Comparison of ENCODE assay signal across 8 mouse cellular contexts in genomic region chr1:157410937-157411336, GRCm38 (mm10). TPM values are rescaled to one million over a fixed set of nuclear protein-coding genes. Genes with fewer than 3 reads are reported as not detected.
DNase-seq lines count a peak whose midpoint lies in the region; ATAC-seq and TF ChIP-seq lines count a peak whose summit lies in the region.

No protein-coding gene starts in this region.

- H3K9me3 ChIP-seq in heart, postnatal 0 days (replicated peaks; ENCODE audit: control insufficient read depth, low read length) = no peaks in the 10 kb centered on the region
- no peaks in the 10 kb centered on the region for H3K9me3 ChIP-seq in ES-E14 (ENCODE audit: control insufficient read depth, insufficient read depth, low read depth, low read length)
- H3K9me3 ChIP-seq in midbrain, embryonic 12.5 days = no peaks in the 10 kb centered on the region

- TF ChIP-seq EP300 in heart, postnatal 0 days (IDR thresholded peaks at IDR 0.05; ENCODE audit: low read depth) = no peak

- peak overlapping the region; percentile 93 for H3K9ac ChIP-seq in heart, postnatal 0 days (replicated peaks; ENCODE audit: low read depth, low read length)
- peak overlapping the region; percentile 26 for H3K9ac ChIP-seq in ES-E14 (ENCODE audit: insufficient read depth, low read depth, low read length, poor library complexity, severe bottlenecking)
- peak overlapping the region; percentile 87 for H3K9ac ChIP-seq in midbrain, embryonic 12.5 days (replicated peaks)

- H3K36me3 ChIP-seq in heart, postnatal 0 days (replicated peaks; ENCODE audit: control insufficient read depth, insufficient read depth, low read length) = no peaks in the 10 kb centered on the region
- H3K36me3 ChIP-seq in ES-E14 (ENCODE audit: control insufficient read depth, insufficient read depth, low read length, poor library complexity, severe bottlenecking) = no peaks in the 10 kb centered on the region
- no peaks in the 10 kb centered on the region for H3K36me3 ChIP-seq in midbrain, embryonic 12.5 days

- peak overlapping the region; percentile 96 for H3K27ac ChIP-seq in heart, postnatal 0 days (ENCODE audit: low read depth)
- no peak overlapping the region for H3K27ac ChIP-seq in ES-E14 (ENCODE audit: insufficient read depth, low read depth, low read length, poor library complexity, severe bottlenecking)
- no peak overlapping the region for H3K27ac ChIP-seq in midbrain, embryonic 12.5 days (replicated peaks)

- peak overlapping the region; percentile 74 for H3K4me2 ChIP-seq in heart, postnatal 0 days (ENCODE audit: low read depth, low read length)
- H3K4me2 ChIP-seq in midbrain, embryonic 12.5 days (replicated peaks) = peak overlapping the region; percentile 70

- no peak for DNase-seq in heart, postnatal 0 days (ENCODE audit: low spot score)
- DNase-seq in heart, adult 9 months (ENCODE audit: low spot score in 2 of 2) = no peak
- DNase-seq in ES-E14 (ENCODE audit: low read depth, low spot score) = no peak
- DNase-seq in layer of hippocampus, adult 9-11 months = no peak
- no peak for DNase-seq in cerebellum, postnatal 14 days
- DNase-seq in right cerebral cortex, postnatal 36 days (ENCODE audit: low spot score in 2 of 2) = no peak

- WGBS in heart, postnatal 0 days = 3% methylated on average over 8 of the region's 8 CpGs
- WGBS in midbrain, embryonic 12.5 days = 10% methylated on average over 8 of the region's 8 CpGs

- H3K4me3 ChIP-seq in heart, postnatal 0 days (ENCODE audit: low read depth, low read length) = peak overlapping the region; percentile 98
- peak overlapping the region; percentile 88 to 90; a peak in 3 of 4 replicates for H3K4me3 ChIP-seq in ES-E14 (ENCODE audit: insufficient read depth in 1 of 2, low read depth in 1 of 2, low read length in 2 of 2, poor library complexity in 1 of 2, severe bottlenecking in 1 of 2)
- peak overlapping the region; percentile 98 for H3K4me3 ChIP-seq in midbrain, embryonic 12.5 days

- ATAC-seq in heart, postnatal 0 days (ENCODE audit: insufficient read depth, low read depth) = no peak
- ATAC-seq in granulocyte monocyte progenitor cell, adult 5-6 weeks (replicated peaks; ENCODE audit: poor library complexity, severe bottlenecking) = 0 out of 2 replicates have a peak, but pooled peaks have one; percentile 6
- ATAC-seq in midbrain, embryonic 12.5 days (ENCODE audit: low FRiP score, low read depth) = no peak

- in situ Hi-C loops in ES-E14 (cut with MboI; ENCODE audit: low sequenced_read_pairs in 2 of 2, unreplicated experiment in 2 of 2) = no loop called here

- H3K4me1 ChIP-seq in heart, postnatal 0 days (ENCODE audit: control insufficient read depth, insufficient read depth) = peaks cover 30% of the 10 kb centered on the region
- H3K4me1 ChIP-seq in ES-E14 (ENCODE audit: control insufficient read depth in 2 of 2, insufficient read depth in 2 of 2, low read length in 2 of 2, poor library complexity in 1 of 2) = 0 out of 4 replicates have a peak, but pooled peaks cover 0 to 1% of the 10 kb centered on the region in 2 experiments
- peaks cover 19% of the 10 kb centered on the region for H3K4me1 ChIP-seq in midbrain, embryonic 12.5 days

- no peaks in the 10 kb centered on the region for H3K27me3 ChIP-seq in heart, postnatal 0 days (ENCODE audit: control insufficient read depth, insufficient read depth, low read length)
- no peaks in the 10 kb centered on the region for H3K27me3 ChIP-seq in midbrain, embryonic 12.5 days

- TF ChIP-seq CTCF in heart, postnatal 0 days (IDR thresholded peaks at IDR 0.05; ENCODE audit: low read depth) = no peak

TF ChIP-seq in ES-E14, 5 proteins besides CTCF, POLR2A, EP300 and RAD21:
- TF ChIP-seq HCFC1 (IDR thresholded peaks at IDR 0.05; ENCODE audit: borderline replicate concordance, insufficient read depth, low read length) = no peak
- no peak for TF ChIP-seq ZC3H11A (IDR thresholded peaks at IDR 0.05; ENCODE audit: borderline replicate concordance, low read depth, low read length)
- TF ChIP-seq CHD2 (IDR thresholded peaks at IDR 0.05; ENCODE audit: low read depth, low read length) = no peak
- no peak for TF ChIP-seq MAFK (IDR thresholded peaks at IDR 0.05; ENCODE audit: insufficient read depth, low read depth, low read length)
- TF ChIP-seq ZNF384 (IDR thresholded peaks at IDR 0.05; ENCODE audit: low read depth, low read length) = no peak
TF ChIP-seq in ES-E14: peak in this region for 0.

RNA-seq across cellular contexts. Expression of gene Rasal2, which starts 1.5 kb away (rescaled TPM):
- 28.9 and 35.9 TPM in 2 replicates for total RNA-seq in heart, postnatal 0 days (2014; rRNA removed; ENCODE audit: low replicate concordance)
- 18.5 and 20.2 TPM in 2 replicates for polyA plus RNA-seq in heart, postnatal 0 days (2015; fragmentation: Nextera tagmentation; extraction: Ambion mirVana)
- total RNA-seq in ES-E14 (2012; rRNA removed) = 8.1 and 11.9 TPM in 2 replicates
- total RNA-seq in granulocyte monocyte progenitor cell, adult 5-6 weeks (2014; fragmentation: Nextera tagmentation) = 1.3 and 2.0 TPM in 2 replicates
- total RNA-seq in granulocyte monocyte progenitor cell, adult 5-6 weeks (2017) = 2.2 and 2.3 TPM in 2 replicates
- 36.4 and 43.7 TPM in 2 replicates for polyA plus RNA-seq in midbrain, embryonic 12.5 days (2016; fragmentation: Nextera tagmentation; extraction: Ambion mirVana)

RNA-seq across cellular contexts. Expression of gene Cryzl2, which starts 47.4 kb away (rescaled TPM):
- total RNA-seq in heart, postnatal 0 days (2014; rRNA removed; ENCODE audit: low replicate concordance) = 31.0 and 45.7 TPM in 2 replicates
- polyA plus RNA-seq in heart, postnatal 0 days (2015; fragmentation: Nextera tagmentation; extraction: Ambion mirVana) = 38.1 and 38.5 TPM in 2 replicates
- 4.5 and 6.9 TPM in 2 replicates for total RNA-seq in ES-E14 (2012; rRNA removed)
- total RNA-seq in granulocyte monocyte progenitor cell, adult 5-6 weeks (2014; fragmentation: Nextera tagmentation) = 25.8 and 26.5 TPM in 2 replicates
- 10.6 and 18.9 TPM in 2 replicates for total RNA-seq in granulocyte monocyte progenitor cell, adult 5-6 weeks (2017)
- 7.5 and 8.2 TPM in 2 replicates for polyA plus RNA-seq in midbrain, embryonic 12.5 days (2016; fragmentation: Nextera tagmentation; extraction: Ambion mirVana)

Comparison
In these comparisons a context has a peak if more than half of its experiments do, and no peak if none do; other contexts are left out.
1. H3K9ac ChIP-seq: peak in every context shown above with its lines; median percentile 93 in heart, postnatal 0 days; 87 in midbrain, embryonic 12.5 days; 26 in ES-E14.